Mouse (Mus musculus): ENCODE data around the gene Cdh5. TPM values are rescaled to one million over a fixed set of nuclear protein-coding genes. Genes with fewer than 3 reads are reported as not detected.

The Cdh5 gene
- polyA plus RNA-seq, 1 experiment from 2014 or later = 9.2 TPM

Other genes with a start within 250 kb of the Cdh5 start
- gene Bean1, start 68.8 kb downstream of the Cdh5 start, polyA plus RNA-seq (2015; fragmentation: Nextera tagmentation; extraction: Ambion mirVana) = 2.4 and 3.1 TPM in 2 replicates
- gene Tk2, start 146.9 kb downstream of the Cdh5 start, polyA plus RNA-seq (2015; fragmentation: Nextera tagmentation; extraction: Ambion mirVana) = 51.7 and 54.3 TPM in 2 replicates
- 36.0 and 36.3 TPM in 2 replicates for gene Cklf, start 149.2 kb downstream of the Cdh5 start, polyA plus RNA-seq (2015; fragmentation: Nextera tagmentation; extraction: Ambion mirVana)
- not detected in 2 replicates for gene Cmtm2a, start 191.6 kb downstream of the Cdh5 start, polyA plus RNA-seq (2015; fragmentation: Nextera tagmentation; extraction: Ambion mirVana)
- not detected in 2 replicates for gene Gm45711, start 208.5 kb downstream of the Cdh5 start, polyA plus RNA-seq (2015; fragmentation: Nextera tagmentation; extraction: Ambion mirVana)
- gene Cmtm1, start 208.5 kb downstream of the Cdh5 start, polyA plus RNA-seq (2015; fragmentation: Nextera tagmentation; extraction: Ambion mirVana) = not detected in 2 replicates
- not detected in 2 replicates for gene Gm11020, start 219.9 kb downstream of the Cdh5 start, polyA plus RNA-seq (2015; fragmentation: Nextera tagmentation; extraction: Ambion mirVana)
- not detected in 2 replicates for gene Cmtm2b, start 220.6 kb downstream of the Cdh5 start, polyA plus RNA-seq (2015; fragmentation: Nextera tagmentation; extraction: Ambion mirVana)
- gene Cmtm3, start 237.8 kb downstream of the Cdh5 start, polyA plus RNA-seq (2015; fragmentation: Nextera tagmentation; extraction: Ambion mirVana) = 34.0 and 39.6 TPM in 2 replicates

Measured in forebrain, embryonic 16.5 days (tissue).